Mouse (Mus musculus) spleen, adult 2 months (tissue): ENCODE measurements around the gene Ptprk. TPM values are rescaled to one million over a fixed set of nuclear protein-coding genes. Genes with fewer than 3 reads are reported as not detected.

Experiments
- DNase-seq, 2 experiments: peaks; one replicate each; pipeline versions ENCODE4 v3.0.0 to v3.0.0-alpha.2; 2012 to 2021; ENCODE audit warnings: low spot score in 2 of 2, low read depth in 1 of 2
- H3K27ac ChIP-seq: fragments of 200-500 bp; 2 replicates; pipeline ENCODE4 v1.5.1; 2012; ENCODE audit warnings: low read length, inconsistent platforms; ENCODE audit not compliant: insufficient read depth
- H3K27me3 ChIP-seq: fragments of 200-500 bp; 2 replicates; pipeline ENCODE4 v1.6.1; 2012; ENCODE audit warnings: mild to moderate bottlenecking, moderate library complexity, low read length, inconsistent platforms; ENCODE audit not compliant: control insufficient read depth, insufficient read depth
- H3K36me3 ChIP-seq: fragments of 200-500 bp; 2 replicates; pipeline ENCODE4 v1.6.1; 2012; ENCODE audit warnings: mild to moderate bottlenecking, low read length, inconsistent platforms; ENCODE audit not compliant: control insufficient read depth, insufficient read depth
- H3K4me1 ChIP-seq: fragments of 200-500 bp; 2 replicates; pipeline ENCODE4 v1.6.1; 2011; ENCODE audit warnings: inconsistent platforms; ENCODE audit not compliant: control insufficient read depth, insufficient read depth, insufficient read length
- H3K4me3 ChIP-seq: fragments of 200-500 bp; 2 replicates; pipeline ENCODE4 v1.5.1; 2011; ENCODE audit warnings: mild to moderate bottlenecking, inconsistent platforms; ENCODE audit not compliant: insufficient read depth, insufficient read length; ENCODE audit errors: extremely low read depth
- CTCF ChIP-seq: fragments of 200-500 bp; IDR thresholded peaks from 2 replicates; pipeline ENCODE4 v1.5.1; 2011; ENCODE audit warnings: mild to moderate bottlenecking, inconsistent platforms; ENCODE audit not compliant: insufficient read depth, insufficient read length, insufficient replicate concordance; ENCODE audit errors: extremely low read depth
- POLR2A ChIP-seq: fragments of 200-500 bp; IDR thresholded peaks from 2 replicates; pipeline ENCODE4 v1.6.1; 2011; ENCODE audit warnings: low read depth, low read length, inconsistent platforms
- WGBS: fragments of 180-500 bp; shearing (Covaris S2); methylation state at CpG from one replicate; pipeline ENCODE4 v1.1.7; 2018; 5-methylcytosine and 5-hydroxymethylcytosine counted together
- polyA plus RNA-seq: library from polyadenylated mRNA; depleted of rRNA; stranded (reverse); fragments of >200 nt; gene quantifications from 2 replicates; pipeline ENCODE4 v1.2.3, GENCODE M21; 2012

The Ptprk gene
- polyA plus RNA-seq, 1 experiment, result 1.6 TPM

DNA sequence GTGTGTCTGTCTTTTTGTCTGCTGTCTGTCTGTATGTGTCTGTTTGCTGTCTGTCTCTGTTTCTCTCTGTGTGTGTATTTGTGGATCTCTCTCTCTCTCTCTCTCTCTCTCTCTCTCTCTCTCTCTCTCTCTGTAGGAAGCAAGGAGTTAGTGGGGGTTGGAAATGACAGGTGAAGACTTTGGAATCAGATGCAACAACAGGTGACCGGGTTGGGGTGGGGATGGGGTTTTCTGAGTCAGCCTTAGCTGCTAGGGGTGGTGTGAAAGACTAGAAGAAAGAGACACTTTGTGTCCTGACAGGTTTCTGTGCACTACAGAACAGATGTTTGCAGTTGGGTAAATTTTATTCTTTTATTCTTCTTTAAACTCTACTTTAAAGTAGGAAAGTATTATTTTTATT is 9.0 kb downstream of the Ptprk start:
- Histone ChIP-seq H3K27ac (no peak overlapping the region), H3K36me3 (no peaks in the 10 kb centered on the region), H3K4me3 (no peak overlapping the region), H3K4me1 (no peaks in the 10 kb centered on the region), H3K27me3 (no peaks in the 10 kb centered on the region)
- no peak for DNase-seq
- 74% methylated on average over 1 of the region's 1 CpGs for WGBS
- TF ChIP-seq CTCF (no peak), POLR2A (no peak)

GRCm38 (mm10) chr10:28087341-28087740 is 12.7 kb downstream of the Ptprk start:
- H3K4me3 ChIP-seq, result no peak overlapping the region
- WGBS, result 91% methylated on average over 6 of the region's 6 CpGs
- TF ChIP-seq CTCF (no peak), POLR2A (no peak)
- no peaks in the 10 kb centered on the region for H3K4me1 ChIP-seq
- DNase-seq, result no peak
- H3K27me3 ChIP-seq, result no peaks in the 10 kb centered on the region
- no peaks in the 10 kb centered on the region for H3K36me3 ChIP-seq
- H3K27ac ChIP-seq, result no peak overlapping the region

DNA sequence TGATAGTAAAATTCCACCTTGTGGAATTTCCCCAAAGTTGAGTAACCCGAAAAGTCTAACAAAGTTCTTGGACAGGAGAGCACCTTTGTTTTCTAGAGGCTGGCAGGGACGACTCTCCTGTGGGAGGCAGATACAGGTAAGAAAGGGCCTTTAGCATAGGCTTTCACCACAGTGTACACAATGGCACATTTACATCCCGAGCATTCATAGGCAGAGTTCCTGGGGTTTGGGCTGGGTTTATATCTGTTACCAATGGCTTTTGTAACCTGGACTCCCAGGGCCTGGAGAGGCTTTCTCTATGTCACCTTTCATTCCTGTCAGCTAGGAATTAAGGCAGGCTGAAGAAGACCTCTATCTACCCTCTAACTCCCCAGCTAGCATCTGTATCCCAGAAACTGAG is 13.1 kb downstream of the Ptprk start:
- no peak overlapping the region for H3K4me3 ChIP-seq
- WGBS, result 96% methylated on average over 3 of the region's 3 CpGs
- no peaks in the 10 kb centered on the region for H3K36me3 ChIP-seq
- DNase-seq, result no peak
- no peak overlapping the region for H3K27ac ChIP-seq
- no peaks in the 10 kb centered on the region for H3K4me1 ChIP-seq
- TF ChIP-seq POLR2A, result no peak
- no peak for TF ChIP-seq CTCF
- H3K27me3 ChIP-seq, result no peaks in the 10 kb centered on the region

DNA sequence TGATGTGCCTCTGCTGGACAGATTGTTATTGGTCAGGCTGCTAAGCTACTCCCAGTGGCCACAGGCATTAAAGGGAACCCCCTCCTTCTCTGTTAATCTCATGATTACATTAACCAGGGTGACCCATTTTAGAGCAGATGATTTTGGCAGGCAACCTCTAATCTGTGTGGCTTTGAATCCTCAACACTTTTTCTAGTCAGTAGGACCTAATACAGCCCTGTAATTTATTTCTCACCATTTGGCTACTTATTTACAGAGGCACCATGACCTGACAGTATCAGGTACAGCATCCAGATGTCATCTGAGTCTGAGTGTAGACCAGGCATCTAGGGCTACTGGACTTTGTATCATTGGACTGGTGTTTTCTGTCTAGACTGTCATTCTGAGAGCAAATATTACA is 21.4 kb downstream of the Ptprk start:
- H3K27me3 ChIP-seq, result no peaks in the 10 kb centered on the region
- no peak for TF ChIP-seq CTCF
- TF ChIP-seq POLR2A, result no peak
- DNase-seq, result no peak
- H3K27ac ChIP-seq, result no peak overlapping the region
- H3K4me3 ChIP-seq, result no peak overlapping the region
- H3K4me1 ChIP-seq, result no peaks in the 10 kb centered on the region
- no peaks in the 10 kb centered on the region for H3K36me3 ChIP-seq

- Histone ChIP-seq H3K27ac (no peak overlapping the region), H3K4me3 (no peak overlapping the region)
- DNase-seq, result no peak
Observed at GRCm38 (mm10) chr10:28097637-28098036, 23.0 kb downstream of the Ptprk start.

DNA sequence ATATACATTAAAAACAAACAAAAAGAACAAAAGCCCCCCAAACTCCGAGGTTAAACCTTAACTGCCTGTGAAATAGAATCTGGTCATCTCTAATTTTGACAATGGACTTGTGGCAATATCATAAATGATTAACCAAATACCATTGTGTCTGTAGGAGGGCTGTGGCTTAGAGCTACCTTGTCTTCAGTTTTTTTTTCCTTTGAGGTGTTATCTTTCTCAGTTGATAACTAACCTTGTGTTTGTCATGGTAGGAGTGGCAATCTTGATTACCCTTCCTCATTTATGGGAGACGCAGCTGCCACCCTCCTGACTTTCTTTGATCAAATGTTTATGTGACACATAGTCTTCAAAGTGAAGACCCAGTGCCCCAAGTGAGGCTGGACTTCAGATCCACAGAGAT is 24.3 kb downstream of the Ptprk start:
- 80% methylated on average over 2 of the region's 2 CpGs for WGBS
- Histone ChIP-seq H3K27me3 (no peaks in the 10 kb centered on the region), H3K4me1 (no peaks in the 10 kb centered on the region), H3K36me3 (no peaks in the 10 kb centered on the region), H3K27ac (no peak overlapping the region), H3K4me3 (no peak overlapping the region)
- TF ChIP-seq POLR2A, result no peak
- no peak for TF ChIP-seq CTCF
- no peak for DNase-seq

More at GRCm38 (mm10) chr10:28097637-28098036, 23.0 kb downstream of the Ptprk start:
- TF ChIP-seq POLR2A (no peak), CTCF (no peak)
- Histone ChIP-seq H3K4me1 (no peaks in the 10 kb centered on the region), H3K27me3 (no peaks in the 10 kb centered on the region), H3K36me3 (no peaks in the 10 kb centered on the region)
- 84% methylated on average over 7 of the region's 7 CpGs for WGBS

DNA sequence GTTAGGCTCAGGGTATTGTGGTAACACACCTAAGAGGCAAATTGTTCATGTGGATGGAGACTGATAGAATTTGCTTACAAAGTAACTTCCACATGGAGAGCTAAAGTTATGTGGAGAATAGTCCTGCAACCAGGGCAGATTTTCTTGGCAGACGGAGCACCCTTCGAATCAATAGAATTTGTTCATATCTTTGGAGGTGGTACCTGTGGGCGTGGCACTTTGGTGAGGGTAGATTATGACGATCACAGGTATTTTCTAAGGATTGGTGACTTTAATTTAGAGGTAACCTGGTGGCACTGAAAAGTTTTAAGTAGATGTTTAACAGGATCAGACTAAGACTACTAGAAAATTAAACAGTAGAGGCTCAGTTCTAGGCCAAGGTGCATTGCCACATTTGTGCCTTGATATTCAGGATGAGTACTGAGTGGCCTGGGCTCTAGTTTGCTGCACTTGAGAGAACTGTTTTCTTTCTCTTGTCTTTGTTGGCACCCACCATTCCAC is 28.8 kb downstream of the Ptprk start:
- Histone ChIP-seq H3K27ac (no peak overlapping the region), H3K27me3 (no peaks in the 10 kb centered on the region), H3K4me1 (no peaks in the 10 kb centered on the region), H3K4me3 (no peak overlapping the region), H3K36me3 (no peaks in the 10 kb centered on the region)
- TF ChIP-seq CTCF, result no peak
- no peak for TF ChIP-seq POLR2A
- DNase-seq, result no peak
- WGBS, result 88% methylated on average over 4 of the region's 4 CpGs
